Mouse (Mus musculus): Measurements from ENCODE around the gene Hcn1.

DNA sequence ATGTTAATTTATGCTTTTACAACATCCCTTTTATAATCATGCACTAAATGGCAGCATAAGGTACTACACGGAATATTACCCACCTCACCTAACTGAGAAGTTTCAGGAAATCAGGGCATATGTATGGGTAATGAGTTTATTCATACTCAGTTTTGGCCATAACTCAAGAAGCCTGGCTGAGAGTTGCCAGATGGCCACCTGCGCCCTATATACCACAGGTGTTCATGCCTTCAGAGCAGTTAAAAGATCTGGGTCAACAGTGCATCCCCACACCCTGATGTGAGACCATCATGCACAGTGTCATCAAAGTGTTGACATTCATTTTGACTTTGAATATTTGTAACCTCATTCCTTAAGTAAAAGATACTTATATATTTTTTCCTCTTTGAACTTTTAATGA, 183.3 kb downstream of the Hcn1 start:
- no peak for TF ChIP-seq CTCF (IDR thresholded peaks at IDR 0.05; ENCODE audit: low read depth)
- no peak for TF ChIP-seq EP300 (IDR thresholded peaks at IDR 0.05; ENCODE audit: low read depth)

Data from heart, postnatal 0 days (tissue).